Mouse (Mus musculus) left cerebral cortex, adult 9 months (tissue): ENCODE results near the gene Izumo2.
"Not testable (repeated sequence)": the region's sequence is repeated elsewhere in the genome, so short reads cannot be mapped to it uniquely, and the experiment has no call there.

Experiments
- DNase-seq, 2 experiments: peaks; one replicate each; pipeline ENCODE4 v3.0.0; 2022; ENCODE audit warnings: low spot score in 2 of 2

Gene Izumo2

GRCm38 (mm10) chr7:44697980-44698379 is 10.6 kb upstream of the Izumo2 start:
- no peak for DNase-seq

GRCm38 (mm10) chr7:44701921-44702320 is 6.6 kb upstream of the Izumo2 start:
- peak in 1 of 2 experiments; percentile 36 for DNase-seq

GRCm38 (mm10) chr7:44702985-44703384 is 5.6 kb upstream of the Izumo2 start:
- DNase-seq: no peak

- peak in 1 of 2 experiments; percentile 29 for DNase-seq
These were observed 4.2 kb upstream of the Izumo2 start for GRCm38 (mm10) chr7:44704363-44704762.

GRCm38 (mm10) chr7:44705086-44705485 is 3.5 kb upstream of the Izumo2 start:
- no peak for DNase-seq

- DNase-seq: no peak
These were observed 2.2 kb upstream of the Izumo2 start for GRCm38 (mm10) chr7:44706322-44706721.

- DNase-seq: no peak
These were observed 1.3 kb upstream of the Izumo2 start for GRCm38 (mm10) chr7:44707169-44707675.

GRCm38 (mm10) chr7:44708093-44708492 is 449 bp upstream of the Izumo2 start:
- not testable (repeated sequence) for DNase-seq

GRCm38 (mm10) chr7:44709881-44710280 is 1.3 kb downstream of the Izumo2 start:
- no peak for DNase-seq

GRCm38 (mm10) chr7:44722058-44722457 is 13.5 kb downstream of the Izumo2 start:
- no peak for DNase-seq

- no peak for DNase-seq
These were observed 15.8 kb downstream of the Izumo2 start for GRCm38 (mm10) chr7:44724316-44724715.

- peak in 1 of 2 experiments; percentile 12 for DNase-seq
These were observed 17.8 kb downstream of the Izumo2 start for GRCm38 (mm10) chr7:44726343-44726742.

GRCm38 (mm10) chr7:44727151-44727550 is 18.6 kb downstream of the Izumo2 start:
- no peak for DNase-seq

GRCm38 (mm10) chr7:44728082-44728975 is 19.8 kb downstream of the Izumo2 start:
- no peak for DNase-seq

GRCm38 (mm10) chr7:44733723-44734122 is 25.2 kb downstream of the Izumo2 start:
- DNase-seq: no peak

GRCm38 (mm10) chr7:44741361-44741760 is 32.8 kb downstream of the Izumo2 start:
- DNase-seq: no peak

GRCm38 (mm10) chr7:44744270-44744669 is 35.7 kb downstream of the Izumo2 start:
- no peak for DNase-seq

GRCm38 (mm10) chr7:44745076-44745475 is 36.5 kb downstream of the Izumo2 start:
- DNase-seq: peak; percentile 23 to 74

- no peak for DNase-seq
These were observed 38.6 kb downstream of the Izumo2 start for GRCm38 (mm10) chr7:44747115-44747514.

- DNase-seq: peak; percentile 94 to 96
These were observed 39.8 kb downstream of the Izumo2 start, which contains the start of gene Vrk3 for GRCm38 (mm10) chr7:44748101-44749044. Gene Vrk3 (plus strand): TSS chr7:44748413.

- DNase-seq: not testable (repeated sequence)
These were observed 42.4 kb downstream of the Izumo2 start, which contains the start of gene Zfp473 for GRCm38 (mm10) chr7:44750950-44751349. Gene Zfp473 (minus strand): TSS chr7:44751050.

- DNase-seq: no peak
These were observed 48.6 kb downstream of the Izumo2 start for GRCm38 (mm10) chr7:44757164-44757563.
